23 mouse cellular contexts compared by ENCODE assay signal in genomic region chr6:85329666-85330185, GRCm38 (mm10).
"Had no signal": no experiment of that assay in that cellular context is flagged by ENCODE, and none has a peak within 500 bp of the region (broad histone marks: within the 10 kb centered on the region; RNA-seq: fewer than 3 reads in every experiment).

No protein-coding gene starts in this region.

- H3K9ac ChIP-seq: forebrain, embryonic 15.5 days; forebrain, postnatal 0 days; heart, embryonic 13.5 days; heart, embryonic 15.5 days; hindbrain, embryonic 13.5 days; hindbrain, embryonic 15.5 days; limb, embryonic 13.5 days; limb, embryonic 15.5 days; liver, embryonic 12.5 days; liver, embryonic 14.5 days had no signal

- H3K4me3 ChIP-seq: forebrain, embryonic 15.5 days; heart, adult 2 months; heart, embryonic 13.5 days; heart, embryonic 15.5 days; hindbrain, embryonic 13.5 days; hindbrain, embryonic 15.5 days; limb, embryonic 13.5 days; limb, embryonic 15.5 days; liver, embryonic 12.5 days had no signal

- H3K4me2 ChIP-seq: forebrain, embryonic 15.5 days; heart, embryonic 11.5 days; heart, embryonic 13.5 days; heart, embryonic 15.5 days; hindbrain, embryonic 13.5 days; hindbrain, embryonic 15.5 days; limb, embryonic 13.5 days; limb, embryonic 15.5 days; liver, embryonic 12.5 days had no signal

- DNase-seq: forebrain, postnatal 0 days; gastrocnemius, postnatal 14 days; gastrocnemius, postnatal 36 days; heart, adult 11 months; heart, adult 2 months; heart, postnatal 14 days; heart, postnatal 36 days; kidney, adult 18-20 months; layer of hippocampus, postnatal 36 days; left cerebral cortex, postnatal 4 days had no signal

- ATAC-seq: forebrain, embryonic 15.5 days; forebrain, postnatal 0 days; hindbrain, postnatal 0 days; intestine, embryonic 16.5 days; liver, embryonic 12.5 days had no signal

- H3K36me3 ChIP-seq: forebrain, embryonic 15.5 days; heart, embryonic 13.5 days; heart, embryonic 15.5 days; hindbrain, embryonic 13.5 days; hindbrain, embryonic 15.5 days; limb, embryonic 13.5 days; limb, embryonic 15.5 days; liver, embryonic 12.5 days had no signal

- H3K9me3 ChIP-seq: forebrain, embryonic 15.5 days; heart, embryonic 13.5 days; heart, embryonic 15.5 days; hindbrain, embryonic 13.5 days; hindbrain, embryonic 15.5 days; limb, embryonic 13.5 days; limb, embryonic 15.5 days; liver, embryonic 12.5 days had no signal

- H3K27ac ChIP-seq: forebrain, embryonic 15.5 days; heart, adult 2 months; heart, embryonic 13.5 days; heart, embryonic 15.5 days; hindbrain, embryonic 13.5 days; hindbrain, embryonic 15.5 days; hindbrain, postnatal 0 days; kidney, postnatal 0 days; limb, embryonic 13.5 days; limb, embryonic 15.5 days; liver, embryonic 12.5 days; liver, embryonic 14.5 days had no signal

- H3K27me3 ChIP-seq: forebrain, embryonic 15.5 days; heart, embryonic 15.5 days; hindbrain, embryonic 15.5 days had no signal
